Mouse (Mus musculus) kidney, adult 2 months (tissue): ENCODE data around the gene Lrrc74a.

Experiments
- CTCF ChIP-seq: fragments of 200-500 bp; conservative IDR thresholded peaks from 2 replicates; pipeline ENCODE4 v1.5.1; 2011; ENCODE audit warnings: low read depth, mild to moderate bottlenecking, control low read depth, low read length, moderate library complexity, mixed read lengths; ENCODE audit not compliant: insufficient read depth, insufficient read length
- POLR2A ChIP-seq: fragments of 200-500 bp; IDR thresholded peaks from one replicate; pipeline ENCODE4 v1.6.1; 2011; ENCODE audit warnings: low read depth, low read length, control low read depth

- TF ChIP-seq POLR2A (no peak), CTCF (no peak)
These were observed 75.9 kb downstream of the Lrrc74a start for GRCm38 (mm10) chr12:86810040-86810439.
